Mouse (Mus musculus): Measurements from ENCODE around the gene 1700001L19Rik. TPM values are rescaled to one million over a fixed set of nuclear protein-coding genes. Genes with fewer than 3 reads are reported as not detected.

The 1700001L19Rik gene
- polyA plus RNA-seq (2015; fragmentation: Nextera tagmentation; extraction: Ambion mirVana) = 0.27 TPM in 1 of 2 replicates, not detected in the other

GRCm38 (mm10) chr13:68597199-68597598, at the start of gene 1700001L19Rik:
Gene 1700001L19Rik, plus strand, starts transcription at chr13:68597421.

GRCm38 (mm10) chr13:68581747-68582516, 15.3 kb upstream of the 1700001L19Rik start, which contains the start of the genes Mtrr and Fastkd3:
Gene Mtrr, minus strand, starts transcription at chr13:68582149.
Gene Fastkd3, plus strand, starts transcription at chr13:68582234.

Other genes with a start within 250 kb of the 1700001L19Rik start
- gene Mtrr, start 15.3 kb upstream of the 1700001L19Rik start, polyA plus RNA-seq (2015; fragmentation: Nextera tagmentation; extraction: Ambion mirVana) = 10.9 and 11.9 TPM in 2 replicates
- gene Fastkd3, start 15.2 kb upstream of the 1700001L19Rik start, polyA plus RNA-seq (2015; fragmentation: Nextera tagmentation; extraction: Ambion mirVana) = 15.4 and 15.5 TPM in 2 replicates